Mouse (Mus musculus) kidney, adult 2 months (tissue): ENCODE results near the gene Adgb.

Source experiments
- CTCF ChIP-seq: fragments of 200-500 bp; conservative IDR thresholded peaks from 2 replicates; pipeline ENCODE4 v1.5.1; 2011; ENCODE audit warnings: low read depth, mild to moderate bottlenecking, control low read depth, low read length, moderate library complexity, mixed read lengths; ENCODE audit not compliant: insufficient read depth, insufficient read length
- POLR2A ChIP-seq: fragments of 200-500 bp; IDR thresholded peaks from one replicate; pipeline ENCODE4 v1.6.1; 2011; ENCODE audit warnings: low read depth, low read length, control low read depth

DNA sequence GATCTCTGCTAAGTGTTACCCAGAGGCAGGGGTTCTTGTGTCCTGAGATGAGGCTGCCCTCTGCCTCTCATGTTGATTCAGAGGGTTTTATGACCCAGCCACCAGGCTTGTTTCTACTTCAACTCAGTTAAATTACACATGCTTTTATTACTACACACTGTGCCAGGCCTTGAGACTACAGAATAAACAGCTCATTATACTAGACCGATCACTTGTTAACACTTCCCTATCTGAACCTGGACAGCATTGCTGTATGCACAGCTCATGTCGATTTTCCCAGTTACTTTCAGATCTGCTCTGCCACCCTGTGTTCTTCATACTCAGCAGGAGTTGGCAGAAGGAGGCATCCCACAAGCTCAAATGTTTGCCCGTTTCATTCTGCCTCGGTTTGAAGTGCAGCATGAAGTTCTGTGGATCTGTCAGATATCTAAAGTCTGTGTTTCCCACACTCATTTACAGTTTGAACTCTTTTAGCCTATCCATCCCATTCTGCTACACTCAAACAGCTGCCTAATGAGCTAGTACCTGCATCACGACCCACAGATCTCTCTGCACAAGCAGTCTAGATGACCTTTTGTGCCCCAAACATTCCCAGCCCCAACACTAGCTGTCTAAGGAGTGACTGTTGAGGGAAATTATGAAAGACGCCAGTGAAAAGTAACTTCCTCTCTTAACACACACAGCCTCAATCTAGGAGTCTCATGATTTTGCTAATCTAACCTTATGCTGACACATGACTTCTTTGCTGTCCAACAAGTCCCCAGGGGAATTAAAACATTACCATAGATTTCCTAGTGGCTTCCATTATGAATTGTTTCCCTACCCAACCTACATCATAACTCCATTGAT lies 3.2 kb downstream of the Adgb start:
- TF ChIP-seq CTCF (no peak), POLR2A (no peak)
